Mouse (Mus musculus) heart, postnatal 14 days (tissue): ENCODE results near the gene Gm20388. TPM values are rescaled to one million over a fixed set of nuclear protein-coding genes. Genes with fewer than 3 reads are reported as not detected.
A peak's percentile ranks its signal among the peaks of the same experiment; 100 is the strongest.

Source experiments
- DNase-seq, 2 experiments: peaks; one replicate each; pipeline ENCODE4 v3.0.0; 2021 to 2022
- intact Hi-C: fragments of 180-260 bp; cut with DNase I; formaldehyde crosslinking; loops from one replicate; pipeline ENCODE4 v1.15.1; 2025
- total RNA-seq, 2 experiments: library from RNA; stranded (reverse); gene quantifications; 2 replicates each; pipeline ENCODE4 v1.2.3; 2021

Gm20388 gene
- total RNA-seq, 2 experiments from 2014 or later, result 0.24 TPM; not detected in 1

- no peak for DNase-seq
- intact Hi-C loops, result no loop called here
Measured at GRCm38 (mm10) chr8:124042201-124042600, 4131.6 kb downstream of the Gm20388 start.

- no peak for DNase-seq
- intact Hi-C loops, result no loop called here
Measured at GRCm38 (mm10) chr8:124044421-124044820, 4133.8 kb downstream of the Gm20388 start.

DNA sequence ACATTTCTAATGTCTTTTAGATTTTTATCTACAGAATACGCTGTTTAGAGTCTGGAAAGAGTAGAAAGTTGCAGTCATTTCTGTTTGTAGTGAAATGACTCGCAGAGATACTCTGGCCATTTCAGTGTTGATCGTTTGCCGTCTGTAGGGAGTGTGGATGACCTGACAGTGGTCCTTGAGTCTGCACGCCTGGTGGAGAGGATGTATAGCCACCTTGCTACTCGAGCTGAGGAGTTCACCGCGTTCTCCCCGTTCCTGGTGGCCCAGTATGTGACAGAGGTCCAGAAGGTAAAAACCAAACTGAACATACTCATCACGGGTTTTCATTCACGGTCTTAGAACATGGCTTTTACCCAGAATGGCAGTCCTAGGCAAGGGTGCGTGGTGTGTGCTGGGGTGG, 4134.3 kb downstream of the Gm20388 start:
- DNase-seq, result no peak
- intact Hi-C loops, result no loop called here

DNA sequence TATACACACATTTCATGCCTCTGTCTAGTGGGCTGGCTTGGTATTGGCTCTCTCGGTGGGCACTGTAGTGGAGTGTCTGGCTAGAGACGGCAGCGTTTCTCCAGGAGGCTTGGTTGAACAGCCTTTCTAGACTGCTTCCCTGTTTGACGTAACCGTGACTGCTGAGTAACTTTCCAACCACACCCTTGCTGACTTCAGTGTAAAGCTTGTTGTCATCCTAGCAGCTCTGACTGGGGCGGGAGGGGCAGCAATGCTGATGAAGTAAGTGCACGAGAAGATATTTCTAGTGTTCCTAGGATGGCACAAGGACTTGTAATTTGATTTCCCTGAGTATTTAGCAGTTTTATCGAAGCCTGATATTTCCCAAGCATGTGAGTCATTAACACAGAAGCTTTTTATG, 4135.2 kb downstream of the Gm20388 start:
- no peak for DNase-seq
- intact Hi-C loops, result no loop called here

GRCm38 (mm10) chr8:124052110-124052509, 4141.5 kb downstream of the Gm20388 start:
- intact Hi-C loops, result loop anchor here (1.0 to 5.0 kb wide), 3 partner anchors 179 to 297 kb away; partner anchors contain the start of gene Galnt2

GRCm38 (mm10) chr8:124052568-124052967, 4141.9 kb downstream of the Gm20388 start:
- intact Hi-C loops, result loop anchor here (1.0 to 5.0 kb wide), 3 partner anchors 178 to 297 kb away; partner anchors contain the start of gene Galnt2

More at GRCm38 (mm10) chr8:124052110-124052509, 4141.5 kb downstream of the Gm20388 start:
- peak; percentile 78 to 85 for DNase-seq

GRCm38 (mm10) chr8:124056832-124057655, 4146.4 kb downstream of the Gm20388 start:
- intact Hi-C loops, result no loop called here
- DNase-seq, result no peak

More at GRCm38 (mm10) chr8:124052568-124052967, 4141.9 kb downstream of the Gm20388 start:
- DNase-seq, result no peak

- DNase-seq, result peak; percentile 46 to 51
- intact Hi-C loops, result no loop called here
Measured at GRCm38 (mm10) chr8:124066325-124067058, 4155.9 kb downstream of the Gm20388 start.

DNA sequence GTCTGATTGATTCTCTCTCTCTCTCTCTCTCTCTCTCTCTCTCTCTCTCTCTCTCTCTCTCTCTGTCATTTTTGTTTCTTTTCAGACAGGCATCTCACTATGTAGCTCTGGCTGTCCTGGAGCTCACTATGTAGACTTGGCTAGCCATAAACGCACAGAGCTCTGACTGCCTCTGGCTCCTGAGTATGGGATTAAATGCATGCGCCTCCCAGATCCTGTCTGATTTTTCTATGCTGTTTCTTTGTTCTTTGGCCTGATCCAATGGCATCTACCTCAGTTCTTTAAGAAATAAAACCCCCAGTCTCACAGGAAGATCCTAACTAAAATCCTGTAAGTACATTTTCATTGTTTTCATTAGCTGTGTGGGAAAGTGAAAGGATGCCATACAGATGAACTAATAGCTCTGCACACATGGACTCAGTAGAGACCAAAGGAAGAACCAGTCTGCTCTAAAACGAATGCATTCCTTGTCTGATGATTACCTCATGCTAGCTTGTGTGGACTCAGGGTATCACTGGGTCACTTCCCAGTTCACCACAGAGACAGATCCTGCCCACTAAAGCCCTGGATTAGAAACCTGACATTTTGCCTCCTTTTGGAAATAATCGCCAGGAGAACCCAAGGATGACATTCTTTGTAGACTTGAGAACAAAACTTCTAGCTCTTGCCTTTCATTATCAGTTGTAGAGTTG, 4156.6 kb downstream of the Gm20388 start:
- intact Hi-C loops, result no loop called here
- no peak for DNase-seq

DNA sequence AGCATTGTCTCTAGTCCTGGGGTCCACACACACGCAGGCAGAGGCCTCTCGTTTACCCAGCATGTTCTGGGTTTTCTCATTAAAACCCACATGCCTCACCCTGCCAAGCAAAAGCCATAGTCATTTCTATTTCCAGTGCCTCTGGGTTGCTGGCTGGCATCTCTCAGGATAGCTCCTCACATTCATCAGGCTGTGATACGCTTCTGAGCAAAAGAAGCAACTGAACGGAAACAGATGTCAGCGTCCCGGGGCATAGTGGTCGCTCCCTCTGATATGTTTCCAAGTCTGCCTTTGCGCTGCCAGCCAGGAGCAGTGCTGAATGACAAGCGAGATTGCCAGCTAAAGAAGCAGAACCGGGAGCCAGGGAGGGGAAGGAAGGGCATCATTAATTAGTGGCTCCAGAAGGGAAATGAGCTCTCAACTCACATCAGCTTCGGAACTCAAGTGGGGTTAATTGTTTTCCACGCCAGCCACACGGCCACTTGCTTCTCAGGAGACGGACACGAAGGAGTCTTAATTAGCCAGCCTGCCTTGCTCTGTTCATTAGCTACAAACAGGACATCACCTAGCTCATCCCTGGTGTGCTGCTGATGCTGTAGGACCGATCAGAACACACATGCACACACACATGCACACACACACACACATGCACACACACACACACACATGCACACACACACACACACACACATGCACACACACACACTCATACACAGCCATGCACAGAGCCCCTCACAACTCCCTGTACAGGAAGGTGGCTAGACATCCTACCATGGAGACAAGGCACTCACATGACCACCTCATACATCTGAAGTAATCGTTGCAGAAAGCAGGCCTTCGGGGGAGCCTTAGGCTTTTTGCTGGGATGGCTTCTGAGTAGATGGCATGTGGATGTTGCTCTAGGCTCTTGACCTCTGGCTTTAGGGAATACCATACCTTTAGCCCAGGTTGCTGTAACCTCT, 4160.0 kb downstream of the Gm20388 start:
- peak in 1 of 2 experiments; percentile 30 for DNase-seq
- intact Hi-C loops, result no loop called here

GRCm38 (mm10) chr8:124075977-124076376, 4165.3 kb downstream of the Gm20388 start:
- intact Hi-C loops, result no loop called here
- no peak for DNase-seq

DNA sequence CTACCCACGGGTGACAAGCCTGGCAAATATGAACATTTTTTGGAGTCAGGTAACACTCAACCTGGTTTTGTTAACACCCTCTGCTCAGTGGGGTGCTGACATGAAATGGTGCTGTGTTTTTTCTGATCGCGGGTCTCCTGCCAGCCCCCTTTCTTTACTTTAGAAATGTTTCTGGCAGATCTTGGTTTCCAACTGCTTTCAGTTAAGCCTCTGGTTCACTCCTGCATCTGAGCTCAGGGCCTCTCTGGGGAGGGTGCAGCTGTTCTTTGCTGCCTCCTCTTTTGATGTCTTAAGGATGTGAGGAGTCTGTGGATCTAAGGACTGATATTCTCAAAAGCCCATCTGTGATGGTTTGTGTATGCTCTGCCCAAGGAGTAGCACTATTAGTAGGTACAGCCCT, 4165.8 kb downstream of the Gm20388 start:
- DNase-seq, result no peak
- intact Hi-C loops, result no loop called here

DNA sequence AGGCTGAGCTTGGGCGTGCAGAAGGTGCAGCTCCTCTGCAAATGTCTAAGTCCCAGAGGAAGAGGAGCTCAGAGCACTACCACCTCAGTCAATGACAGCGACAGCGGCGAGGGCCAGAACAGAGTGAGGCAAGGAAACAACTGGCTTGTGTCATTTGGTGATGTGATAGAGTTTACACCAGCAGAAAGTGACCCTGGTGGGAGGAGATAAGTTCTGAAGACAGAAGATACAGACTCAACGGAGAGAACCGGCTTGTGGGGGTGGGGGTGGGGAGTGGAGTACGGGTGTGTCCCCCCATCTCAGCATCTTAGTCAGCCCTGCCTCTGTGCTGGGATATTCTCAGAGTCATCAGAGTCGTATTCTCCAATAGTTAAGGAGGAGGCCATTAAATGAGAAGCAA, 4166.7 kb downstream of the Gm20388 start:
- intact Hi-C loops, result no loop called here
- no peak for DNase-seq

DNA sequence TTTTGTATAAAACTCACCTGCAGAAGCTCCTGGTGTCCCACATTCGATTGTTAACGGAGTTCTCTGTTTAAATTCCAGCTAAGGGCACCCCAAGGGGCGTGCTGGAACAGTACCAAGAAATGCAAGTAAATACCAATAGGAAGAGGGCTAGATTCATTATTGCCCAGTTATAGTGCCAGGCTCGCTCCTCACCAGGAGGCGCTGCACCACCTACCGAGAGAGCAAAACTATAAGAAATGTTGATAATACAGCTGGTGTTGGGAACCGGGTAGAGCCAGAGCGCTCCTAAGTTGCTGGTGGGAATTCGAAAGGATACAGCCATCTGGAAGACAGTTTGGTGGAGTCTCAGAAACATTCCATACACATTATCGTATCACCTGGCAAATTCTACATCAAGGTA, 4167.4 kb downstream of the Gm20388 start:
- intact Hi-C loops, result no loop called here
- DNase-seq, result no peak

DNA sequence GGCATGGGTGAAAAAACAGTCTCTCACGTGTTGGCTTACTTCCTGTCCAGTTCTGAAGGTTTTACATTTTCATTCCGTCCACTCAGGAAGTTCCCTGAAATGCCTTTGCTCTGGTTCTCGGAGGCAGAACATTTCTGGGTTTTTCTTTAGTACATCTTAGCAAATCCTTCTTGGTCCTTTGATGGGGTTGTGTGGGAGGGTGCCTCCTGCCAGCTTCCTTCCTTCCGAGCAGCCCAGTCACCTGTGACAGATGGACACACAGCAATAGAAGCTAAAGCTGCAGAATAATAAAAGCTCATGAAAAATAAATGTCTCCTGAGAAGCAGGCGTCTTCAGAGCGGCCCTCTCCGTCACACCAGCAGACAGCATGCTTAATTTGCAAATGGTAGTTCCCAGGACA, 4168.3 kb downstream of the Gm20388 start:
- intact Hi-C loops, result no loop called here
- no peak for DNase-seq

DNA sequence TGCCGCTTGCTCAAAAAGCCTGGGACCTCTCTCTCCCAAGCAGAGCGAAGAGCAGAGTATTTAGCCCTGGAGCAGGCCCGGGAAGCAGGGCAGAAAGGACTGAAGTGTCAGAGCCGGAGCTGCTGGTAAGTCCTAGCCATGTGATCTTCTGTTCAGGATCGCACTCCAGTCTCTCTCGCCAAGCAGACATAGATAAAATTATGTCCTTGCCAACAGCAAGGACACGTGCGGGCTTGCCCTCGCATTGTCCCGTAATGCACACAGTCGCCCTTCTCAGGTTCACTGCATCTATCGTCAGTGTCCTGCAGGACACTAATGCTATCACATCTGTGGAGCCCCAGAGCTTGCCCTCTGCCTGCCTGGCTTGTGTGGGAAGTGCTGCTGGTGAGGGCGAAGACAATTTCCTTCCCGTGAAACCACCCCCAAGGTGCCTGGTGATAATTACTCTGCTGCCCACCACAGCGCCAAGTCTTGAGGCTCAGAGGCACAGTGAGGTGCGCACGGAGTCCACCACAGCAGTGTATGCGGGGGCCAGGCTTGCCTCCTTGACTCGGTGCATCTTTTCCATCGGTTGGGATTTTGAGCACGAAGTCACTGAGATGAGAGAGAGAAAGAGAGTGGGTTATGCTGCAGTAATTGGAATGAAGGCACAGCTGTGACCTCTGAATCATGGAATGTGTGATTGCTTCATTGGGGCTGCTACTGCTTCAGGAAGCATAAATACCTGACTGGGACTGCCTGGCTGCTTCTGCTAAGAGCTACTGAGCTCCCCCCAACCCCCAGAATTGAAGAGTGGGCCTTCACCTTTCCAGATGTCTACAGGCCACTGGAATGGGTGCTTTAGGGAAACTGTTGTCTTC, 4170.1 kb downstream of the Gm20388 start:
- intact Hi-C loops, result no loop called here
- peak in 1 of 2 experiments; percentile 22 for DNase-seq

- intact Hi-C loops, result no loop called here
Measured at GRCm38 (mm10) chr8:124082616-124083015, 4172.0 kb downstream of the Gm20388 start.

GRCm38 (mm10) chr8:124083611-124084010, 4173.0 kb downstream of the Gm20388 start:
- intact Hi-C loops, result no loop called here

More at GRCm38 (mm10) chr8:124082616-124083015, 4172.0 kb downstream of the Gm20388 start:
- no peak for DNase-seq

GRCm38 (mm10) chr8:124085668-124086067, 4175.0 kb downstream of the Gm20388 start:
- intact Hi-C loops, result no loop called here
- no peak for DNase-seq

More at GRCm38 (mm10) chr8:124083611-124084010, 4173.0 kb downstream of the Gm20388 start:
- no peak for DNase-seq
